Mouse (Mus musculus) midbrain, embryonic 11.5 days (tissue): Measurements from ENCODE around the gene Inpp1. TPM values are rescaled to one million over a fixed set of nuclear protein-coding genes. Genes with fewer than 3 reads are reported as not detected.

ENCODE experiments used
- ATAC-seq: fragments of 200-750 bp; cut with Nextera tagmentation; 2 replicates; pipeline ENCODE4 v1.8.0; 2017; ENCODE audit warnings: moderate TSS enrichment, moderate library complexity; ENCODE audit not compliant: low FRiP score
- DNase-seq: peaks from one replicate; pipeline ENCODE4 v3.0.0; 2015; ENCODE audit warnings: low spot score; ENCODE audit errors: missing footprints
- H3K27ac ChIP-seq: fragments of 300-500 bp; sonication (generic); 2 replicates; pipeline ENCODE4 v1.5.1; 2014; ENCODE audit warnings: low read depth, low read length
- H3K27me3 ChIP-seq: fragments of 300-500 bp; sonication (generic); 2 replicates; pipeline ENCODE4 v1.6.1; 2014; ENCODE audit warnings: mild to moderate bottlenecking, low read length, moderate library complexity, mixed read lengths; ENCODE audit not compliant: control insufficient read depth, insufficient read depth
- H3K36me3 ChIP-seq: fragments of 300-500 bp; sonication (generic); 2 replicates; pipeline ENCODE4 v1.6.1; 2014; ENCODE audit warnings: mild to moderate bottlenecking, low read length, moderate library complexity, mixed read lengths; ENCODE audit not compliant: control insufficient read depth, insufficient read depth
- H3K4me1 ChIP-seq: fragments of 300-500 bp; sonication (generic); 2 replicates; pipeline ENCODE4 v1.6.1; 2014; ENCODE audit warnings: low read length; ENCODE audit not compliant: control insufficient read depth, insufficient read depth
- H3K4me2 ChIP-seq: fragments of 300-500 bp; sonication (generic); 2 replicates; pipeline ENCODE4 v1.6.1; 2014; ENCODE audit warnings: mild to moderate bottlenecking, moderate library complexity
- H3K4me3 ChIP-seq: fragments of 300-500 bp; sonication (generic); 2 replicates; pipeline ENCODE4 v1.5.1; 2014; ENCODE audit warnings: low read depth, low read length
- H3K9ac ChIP-seq: fragments of 300-500 bp; sonication (generic); 2 replicates; pipeline ENCODE4 v1.6.1; 2014; ENCODE audit warnings: low read length
- H3K9me3 ChIP-seq: fragments of 300-500 bp; sonication (generic); 2 replicates; pipeline ENCODE4 v1.6.1; 2016; ENCODE audit warnings: low read length; ENCODE audit not compliant: control insufficient read depth
- WGBS: fragments of 180-500 bp; shearing (Covaris S2); extraction: QIAGEN DNeasy Blood & Tissue Kit; methylation state at CpG from one replicate; pipeline ENCODE4 v1.1.7; 2014; 5-methylcytosine and 5-hydroxymethylcytosine counted together
- polyA plus RNA-seq: library from polyadenylated mRNA; unstranded; fragments of >200 nt; fragmentation: Nextera tagmentation; extraction: Ambion mirVana; gene quantifications from 2 replicates; pipeline ENCODE4 v1.2.1, GENCODE M21; 2014

Gene Inpp1
- polyA plus RNA-seq, 1 experiment from 2014 or later: 9.8 TPM

- ATAC-seq (peak; percentile 42), DNase-seq (peak; percentile 88)
- H3K4me3 ChIP-seq: no peak overlapping the region
- H3K9me3 ChIP-seq: no peaks in the 10 kb centered on the region
- no peaks in the 10 kb centered on the region for H3K36me3 ChIP-seq
- H3K27me3 ChIP-seq: no peaks in the 10 kb centered on the region
- H3K27ac ChIP-seq: no peak overlapping the region
- H3K4me1 ChIP-seq: 0 out of 2 replicates have a peak, but pooled peaks cover 2% of the 10 kb centered on the region
- no peak overlapping the region for H3K9ac ChIP-seq
- 64% methylated on average over 1 of the region's 1 CpGs for WGBS
- H3K4me2 ChIP-seq: no peak overlapping the region
Measured at GRCm38 (mm10) chr1:52758174-52758573, 59.3 kb downstream of the Inpp1 start.

GRCm38 (mm10) chr1:52754331-52754730, 63.2 kb downstream of the Inpp1 start:
- Histone ChIP-seq H3K4me3 (no peak overlapping the region), H3K27me3 (no peaks in the 10 kb centered on the region), H3K36me3 (no peaks in the 10 kb centered on the region), H3K9me3 (no peaks in the 10 kb centered on the region), H3K4me1 (0 out of 2 replicates have a peak, but pooled peaks cover 2% of the 10 kb centered on the region), H3K27ac (no peak overlapping the region), H3K9ac (no peak overlapping the region), H3K4me2 (no peak overlapping the region)
- 81% methylated on average over 1 of the region's 1 CpGs for WGBS
- ATAC-seq (no peak), DNase-seq (no peak)

- no peak overlapping the region for H3K9ac ChIP-seq
- no peak for DNase-seq
- 80% methylated on average over 2 of the region's 2 CpGs for WGBS
- no peak overlapping the region for H3K27ac ChIP-seq
- 0 out of 2 replicates have a peak, but pooled peaks cover 2% of the 10 kb centered on the region for H3K4me1 ChIP-seq
- no peaks in the 10 kb centered on the region for H3K9me3 ChIP-seq
- H3K36me3 ChIP-seq: no peaks in the 10 kb centered on the region
- ATAC-seq: no peak
- no peaks in the 10 kb centered on the region for H3K27me3 ChIP-seq
- no peak overlapping the region for H3K4me2 ChIP-seq
- no peak overlapping the region for H3K4me3 ChIP-seq
Measured at GRCm38 (mm10) chr1:52753828-52754227, 63.7 kb downstream of the Inpp1 start.

- H3K4me1 ChIP-seq: no peaks in the 10 kb centered on the region
- H3K4me2 ChIP-seq: no peak overlapping the region
- H3K27ac ChIP-seq: no peak overlapping the region
- no peaks in the 10 kb centered on the region for H3K9me3 ChIP-seq
- no peaks in the 10 kb centered on the region for H3K36me3 ChIP-seq
- H3K27me3 ChIP-seq: no peaks in the 10 kb centered on the region
- WGBS: 74% methylated on average over 3 of the region's 3 CpGs
- H3K4me3 ChIP-seq: no peak overlapping the region
- DNase-seq (no peak), ATAC-seq (no peak)
- H3K9ac ChIP-seq: no peak overlapping the region
Measured at GRCm38 (mm10) chr1:52752706-52753105, 64.8 kb downstream of the Inpp1 start.

GRCm38 (mm10) chr1:52751634-52752033, 65.9 kb downstream of the Inpp1 start:
- Histone ChIP-seq H3K27me3 (no peaks in the 10 kb centered on the region), H3K9me3 (no peaks in the 10 kb centered on the region), H3K36me3 (no peaks in the 10 kb centered on the region), H3K4me3 (no peak overlapping the region), H3K4me2 (no peak overlapping the region), H3K4me1 (no peaks in the 10 kb centered on the region), H3K27ac (no peak overlapping the region), H3K9ac (no peak overlapping the region)
- DNase-seq (no peak), ATAC-seq (no peak)
- 90% methylated on average over 1 of the region's 1 CpGs for WGBS

- no peaks in the 10 kb centered on the region for H3K36me3 ChIP-seq
- no peak overlapping the region for H3K4me2 ChIP-seq
- no peaks in the 10 kb centered on the region for H3K4me1 ChIP-seq
- no peak overlapping the region for H3K27ac ChIP-seq
- no peaks in the 10 kb centered on the region for H3K27me3 ChIP-seq
- no peak overlapping the region for H3K4me3 ChIP-seq
- no peak for ATAC-seq
- no peak overlapping the region for H3K9ac ChIP-seq
- DNase-seq: no peak
- 100% methylated on average over 1 of the region's 1 CpGs for WGBS
- no peaks in the 10 kb centered on the region for H3K9me3 ChIP-seq
Measured at GRCm38 (mm10) chr1:52749978-52750377, 67.5 kb downstream of the Inpp1 start.

- H3K27ac ChIP-seq: no peak overlapping the region
- ATAC-seq (no peak), DNase-seq (peak; percentile 89)
- H3K4me3 ChIP-seq: no peak overlapping the region
- H3K27me3 ChIP-seq: no peaks in the 10 kb centered on the region
- no peak overlapping the region for H3K4me2 ChIP-seq
- 22% methylated on average over 3 of the region's 3 CpGs for WGBS
- H3K9me3 ChIP-seq: no peaks in the 10 kb centered on the region
- no peaks in the 10 kb centered on the region for H3K36me3 ChIP-seq
- H3K9ac ChIP-seq: no peak overlapping the region
- no peaks in the 10 kb centered on the region for H3K4me1 ChIP-seq
Measured at GRCm38 (mm10) chr1:52748260-52748659, 69.2 kb downstream of the Inpp1 start.

- Histone ChIP-seq H3K9ac (no peak overlapping the region), H3K4me2 (no peak overlapping the region), H3K27ac (no peak overlapping the region), H3K4me1 (no peaks in the 10 kb centered on the region), H3K27me3 (no peaks in the 10 kb centered on the region), H3K9me3 (no peaks in the 10 kb centered on the region), H3K4me3 (no peak overlapping the region), H3K36me3 (no peaks in the 10 kb centered on the region)
- WGBS: 82% methylated on average over 5 of the region's 5 CpGs
- peak; percentile 60 for DNase-seq
- no peak for ATAC-seq
Measured at GRCm38 (mm10) chr1:52742567-52742966, 74.9 kb downstream of the Inpp1 start.
